Mouse (Mus musculus): ENCODE data around the gene Gm49405. TPM values are rescaled to one million over a fixed set of nuclear protein-coding genes. Genes with fewer than 3 reads are reported as not detected.
"Not testable (repeated sequence)": the region's sequence is repeated elsewhere in the genome, so short reads cannot be mapped to it uniquely, and the experiment has no call there.

The Gm49405 gene
- total and polyA plus RNA-seq, 2 experiments from 2014 or later, result 2.2 to 3.5 TPM

- Histone ChIP-seq H3K4me3 (ENCODE audit: low read length) (no peak within 1 kb of the TSS), H3K27ac (no peak within 1 kb of the TSS), H3K36me3 (ENCODE audit: insufficient read depth, low read length) (no peaks in the 10 kb centered on the region), H3K9ac (replicated peaks; ENCODE audit: low read length) (no peak within 1 kb of the TSS), H3K4me1 (ENCODE audit: insufficient read depth, low read length) (no peaks in the 10 kb centered on the region), H3K27me3 (ENCODE audit: insufficient read depth, low read length) (no peaks in the 10 kb centered on the region), H3K4me2 (ENCODE audit: low read depth, low read length) (peak within 1 kb of the TSS; percentile 33), H3K9me3 (ENCODE audit: low read length) (no peaks in the 10 kb centered on the region)
- peak; percentile 78 for DNase-seq (ENCODE audit: low spot score)
- WGBS, result 41% methylated on average over 16 of the region's 16 CpGs
- ATAC-seq, result peak; percentile 79
- peak; percentile 59 for TF ChIP-seq CTCF (IDR thresholded peaks at IDR 0.05; ENCODE audit: low read depth)
Observed at GRCm38 (mm10) chr19:4045966-4046865, 45.8 kb downstream of the Gm49405 start, which contains the start of gene Gstp2. Gene Gstp2 (minus strand): TSS chr19:4046023.

- ATAC-seq (no peak), DNase-seq (ENCODE audit: low spot score) (no peak)
- Histone ChIP-seq H3K9ac (replicated peaks; ENCODE audit: low read length) (no peak overlapping the region), H3K27ac (no peak overlapping the region), H3K36me3 (ENCODE audit: insufficient read depth, low read length) (no peaks in the 10 kb centered on the region), H3K9me3 (ENCODE audit: low read length) (no peaks in the 10 kb centered on the region), H3K27me3 (ENCODE audit: insufficient read depth, low read length) (no peaks in the 10 kb centered on the region), H3K4me1 (ENCODE audit: insufficient read depth, low read length) (no peaks in the 10 kb centered on the region), H3K4me2 (ENCODE audit: low read depth, low read length) (no peak overlapping the region), H3K4me3 (ENCODE audit: low read length) (no peak overlapping the region)
- WGBS, result 84% methylated on average over 8 of the region's 8 CpGs
- TF ChIP-seq CTCF (IDR thresholded peaks at IDR 0.05; ENCODE audit: low read depth), result no peak
Observed at GRCm38 (mm10) chr19:4046866-4047254, 46.4 kb downstream of the Gm49405 start.

GRCm38 (mm10) chr19:4047859-4048258 is 47.4 kb downstream of the Gm49405 start:
- H3K27ac ChIP-seq, result no peak overlapping the region
- H3K9ac ChIP-seq (replicated peaks; ENCODE audit: low read length), result no peak overlapping the region

GRCm38 (mm10) chr19:4049069-4049468 is 48.6 kb downstream of the Gm49405 start:
- WGBS, result 83% methylated on average over 5 of the region's 5 CpGs
- not testable (repeated sequence) for H3K4me1 ChIP-seq (ENCODE audit: insufficient read depth, low read length); H3K9ac ChIP-seq (replicated peaks; ENCODE audit: low read length); H3K9me3 ChIP-seq (ENCODE audit: low read length); H3K4me2 ChIP-seq (ENCODE audit: low read depth, low read length); H3K27ac ChIP-seq; H3K4me3 ChIP-seq (ENCODE audit: low read length); ATAC-seq; DNase-seq (ENCODE audit: low spot score); H3K36me3 ChIP-seq (ENCODE audit: insufficient read depth, low read length); H3K27me3 ChIP-seq (ENCODE audit: insufficient read depth, low read length)
- 0 out of 2 replicates have a peak, but pooled peaks have one; percentile 15 for TF ChIP-seq CTCF (IDR thresholded peaks at IDR 0.05; ENCODE audit: low read depth)

More at GRCm38 (mm10) chr19:4047859-4048258, 47.4 kb downstream of the Gm49405 start:
- Histone ChIP-seq H3K36me3 (ENCODE audit: insufficient read depth, low read length) (no peaks in the 10 kb centered on the region), H3K4me2 (ENCODE audit: low read depth, low read length) (no peak overlapping the region), H3K4me1 (ENCODE audit: insufficient read depth, low read length) (no peaks in the 10 kb centered on the region), H3K9me3 (ENCODE audit: low read length) (no peaks in the 10 kb centered on the region), H3K27me3 (ENCODE audit: insufficient read depth, low read length) (no peaks in the 10 kb centered on the region), H3K4me3 (ENCODE audit: low read length) (no peak overlapping the region)
- DNase-seq (ENCODE audit: low spot score) (peak; percentile 90), ATAC-seq (no peak)
- TF ChIP-seq CTCF (IDR thresholded peaks at IDR 0.05; ENCODE audit: low read depth), result peak; percentile 80
- WGBS, result 16% methylated on average over 4 of the region's 4 CpGs

- no peaks in the 10 kb centered on the region for H3K9me3 ChIP-seq (ENCODE audit: low read length)
- H3K27me3 ChIP-seq (ENCODE audit: insufficient read depth, low read length), result no peaks in the 10 kb centered on the region
- DNase-seq (ENCODE audit: low spot score) (no peak), ATAC-seq (no peak)
- H3K4me1 ChIP-seq (ENCODE audit: insufficient read depth, low read length), result no peaks in the 10 kb centered on the region
- no peak overlapping the region for H3K27ac ChIP-seq
- H3K36me3 ChIP-seq (ENCODE audit: insufficient read depth, low read length), result no peaks in the 10 kb centered on the region
- no peak overlapping the region for H3K4me2 ChIP-seq (ENCODE audit: low read depth, low read length)
- 94% methylated on average over 5 of the region's 5 CpGs for WGBS
- TF ChIP-seq CTCF (IDR thresholded peaks at IDR 0.05; ENCODE audit: low read depth), result peak; percentile 5; the same call in 1 of the 2 replicates
- H3K4me3 ChIP-seq (ENCODE audit: low read length), result no peak overlapping the region
- no peak overlapping the region for H3K9ac ChIP-seq (replicated peaks; ENCODE audit: low read length)
Observed at GRCm38 (mm10) chr19:4051016-4051415, 50.6 kb downstream of the Gm49405 start.

GRCm38 (mm10) chr19:4051741-4052515 is 51.5 kb downstream of the Gm49405 start:
- Histone ChIP-seq H3K36me3 (ENCODE audit: insufficient read depth, low read length) (no peaks in the 10 kb centered on the region), H3K4me1 (ENCODE audit: insufficient read depth, low read length) (no peaks in the 10 kb centered on the region), H3K4me3 (ENCODE audit: low read length) (no peak overlapping the region), H3K9me3 (ENCODE audit: low read length) (no peaks in the 10 kb centered on the region), H3K9ac (replicated peaks; ENCODE audit: low read length) (no peak overlapping the region), H3K4me2 (ENCODE audit: low read depth, low read length) (no peak overlapping the region), H3K27me3 (ENCODE audit: insufficient read depth, low read length) (no peaks in the 10 kb centered on the region), H3K27ac (no peak overlapping the region)
- DNase-seq (ENCODE audit: low spot score) (peak; percentile 63), ATAC-seq (no peak)
- TF ChIP-seq CTCF (IDR thresholded peaks at IDR 0.05; ENCODE audit: low read depth), result peak; percentile 82
- 50% methylated on average over 10 of the region's 10 CpGs for WGBS
